Mouse (Mus musculus) midbrain, embryonic 16.5 days (tissue): ENCODE measurements around the gene Zfp839. TPM values are rescaled to one million over a fixed set of nuclear protein-coding genes. Genes with fewer than 3 reads are reported as not detected.

Experiments used
- ATAC-seq: fragments of 200-750 bp; cut with Nextera tagmentation; 2 replicates; pipeline ENCODE4 v1.8.0; 2017; ENCODE audit warnings: moderate TSS enrichment
- H3K27ac ChIP-seq: fragments of 300-500 bp; sonication (generic); 2 replicates; pipeline ENCODE4 v1.5.1; 2014; ENCODE audit warnings: mild to moderate bottlenecking, low read length, mixed read lengths
- H3K27me3 ChIP-seq: fragments of 300-500 bp; sonication (generic); 2 replicates; pipeline ENCODE4 v1.6.1; 2014; ENCODE audit warnings: low read depth, low read length, mixed read lengths; ENCODE audit not compliant: control insufficient read depth, insufficient read depth
- H3K36me3 ChIP-seq: fragments of 300-500 bp; sonication (generic); 2 replicates; pipeline ENCODE4 v1.6.1; 2014; ENCODE audit warnings: mild to moderate bottlenecking, low read length, moderate library complexity, mixed read lengths; ENCODE audit not compliant: control insufficient read depth, insufficient read depth
- H3K4me1 ChIP-seq: fragments of 300-500 bp; sonication (generic); 2 replicates; pipeline ENCODE4 v1.6.1; 2014; ENCODE audit warnings: mild to moderate bottlenecking, low read length, mixed read lengths; ENCODE audit not compliant: control insufficient read depth, insufficient read depth
- H3K4me2 ChIP-seq: fragments of 300-500 bp; sonication (generic); 2 replicates; pipeline ENCODE4 v1.6.1; 2014; ENCODE audit warnings: mild to moderate bottlenecking, low read length, mixed read lengths
- H3K4me3 ChIP-seq: fragments of 300-500 bp; sonication (generic); 2 replicates; pipeline ENCODE4 v1.5.1; 2014; ENCODE audit warnings: low read depth, mild to moderate bottlenecking, low read length, moderate library complexity, mixed read lengths
- H3K9ac ChIP-seq: fragments of 300-500 bp; sonication (generic); 2 replicates; pipeline ENCODE4 v1.6.1; 2014; ENCODE audit warnings: low read depth, low read length, mixed read lengths
- H3K9me3 ChIP-seq: fragments of 300-500 bp; sonication (generic); replicated peaks from 2 replicates; pipeline ENCODE4 v1.6.1; 2014; ENCODE audit warnings: mild to moderate bottlenecking, low read length, mixed read lengths; ENCODE audit not compliant: control insufficient read depth, poor library complexity, severe bottlenecking
- WGBS: fragments of 180-500 bp; shearing (Covaris S2); extraction: QIAGEN DNeasy Blood & Tissue Kit; methylation state at CpG from one replicate; pipeline ENCODE4 v1.1.7; 2014; 5-methylcytosine and 5-hydroxymethylcytosine counted together
- polyA plus RNA-seq: library from polyadenylated mRNA; unstranded; fragments of >200 nt; fragmentation: Nextera tagmentation; extraction: Ambion mirVana; gene quantifications from 2 replicates; pipeline ENCODE4 v1.2.1, GENCODE M21; 2015

The Zfp839 gene
- 3.6 and 4.7 TPM in 2 replicates for polyA plus RNA-seq

DNA sequence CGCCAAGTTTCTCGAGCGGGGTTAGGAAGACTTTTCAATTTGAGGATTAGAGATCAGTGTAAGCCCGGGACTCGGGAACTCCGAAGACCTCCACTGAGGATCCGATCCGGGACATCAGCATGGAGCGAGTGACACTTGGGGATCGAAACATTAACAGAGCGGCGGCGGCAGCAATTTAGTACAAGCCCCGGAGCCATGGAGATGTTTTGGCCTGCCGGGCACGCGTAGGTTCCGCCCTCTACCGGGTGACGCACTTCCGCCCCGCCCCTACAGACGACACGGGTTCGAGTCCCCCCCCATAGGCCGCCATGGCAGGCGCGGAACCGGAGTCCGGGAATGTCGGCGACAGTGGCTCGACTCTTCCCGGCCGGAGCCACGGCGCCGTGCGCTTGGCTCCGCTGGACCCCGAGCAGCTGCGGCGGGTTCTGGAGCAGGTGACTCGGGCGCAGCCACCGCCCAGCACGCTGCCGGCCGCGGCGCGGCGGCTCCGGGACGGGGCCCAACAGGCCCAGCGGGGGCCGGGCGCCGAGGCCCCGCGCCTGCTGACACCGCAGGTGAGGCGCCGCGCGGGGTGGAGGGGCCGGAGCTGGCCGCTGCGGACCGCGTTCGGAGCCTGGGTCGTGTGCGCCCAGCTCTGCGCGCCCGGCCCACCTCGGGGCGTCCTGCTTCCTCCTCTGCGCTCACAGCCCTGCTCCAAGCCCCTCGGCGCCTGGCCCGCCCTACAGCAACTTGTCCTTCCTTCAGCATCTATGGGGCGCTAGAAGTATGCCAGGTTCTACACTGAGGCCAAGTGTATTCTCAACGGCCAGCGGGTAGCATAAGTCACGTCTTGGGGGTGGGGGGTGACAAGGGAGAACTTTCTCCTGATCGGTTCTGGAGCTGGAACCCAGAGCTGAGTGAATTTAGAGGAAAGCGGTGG is at the start of gene Zfp839:
Gene Zfp839 (plus strand): TSS at position 244 of the 919 bp plus-strand sequence.
- peak within 1 kb of the TSS; percentile 86 for H3K4me2 ChIP-seq
- H3K27ac ChIP-seq = peak within 1 kb of the TSS; percentile 69
- H3K36me3 ChIP-seq = no peaks in the 10 kb centered on the region; the same call in 1 of the 2 replicates
- H3K9me3 ChIP-seq = no peaks in the 10 kb centered on the region
- ATAC-seq = peak; percentile 83
- peak within 1 kb of the TSS; percentile 90 for H3K9ac ChIP-seq
- peak within 1 kb of the TSS; percentile 85 for H3K4me3 ChIP-seq
- WGBS = under 1% methylated on average over 78 of the region's 89 CpGs
- peaks cover 15% of the 10 kb centered on the region; the same call in 1 of the 2 replicates for H3K4me1 ChIP-seq
- peaks cover 11% of the 10 kb centered on the region for H3K27me3 ChIP-seq

GRCm38 (mm10) chr12:110801876-110802464 is 48.1 kb upstream of the Zfp839 start:
- Histone ChIP-seq H3K9ac (no peak overlapping the region), H3K27me3 (no peaks in the 10 kb centered on the region), H3K4me1 (peaks cover 2% of the 10 kb centered on the region; the same call in 1 of the 2 replicates), H3K9me3 (no peaks in the 10 kb centered on the region), H3K4me3 (no peak overlapping the region), H3K4me2 (no peak overlapping the region), H3K27ac (no peak overlapping the region), H3K36me3 (no peaks in the 10 kb centered on the region)
- ATAC-seq = no peak
- WGBS = 88% methylated on average over 10 of the region's 10 CpGs

GRCm38 (mm10) chr12:110802674-110803297 is 47.3 kb upstream of the Zfp839 start:
- no peaks in the 10 kb centered on the region for H3K36me3 ChIP-seq
- WGBS = 88% methylated on average over 5 of the region's 5 CpGs
- H3K9me3 ChIP-seq = no peaks in the 10 kb centered on the region
- H3K9ac ChIP-seq = no peak overlapping the region
- peaks cover 2% of the 10 kb centered on the region; the same call in 1 of the 2 replicates for H3K4me1 ChIP-seq
- H3K4me2 ChIP-seq = no peak overlapping the region
- H3K4me3 ChIP-seq = no peak overlapping the region
- ATAC-seq = no peak
- no peaks in the 10 kb centered on the region for H3K27me3 ChIP-seq
- no peak overlapping the region for H3K27ac ChIP-seq

DNA sequence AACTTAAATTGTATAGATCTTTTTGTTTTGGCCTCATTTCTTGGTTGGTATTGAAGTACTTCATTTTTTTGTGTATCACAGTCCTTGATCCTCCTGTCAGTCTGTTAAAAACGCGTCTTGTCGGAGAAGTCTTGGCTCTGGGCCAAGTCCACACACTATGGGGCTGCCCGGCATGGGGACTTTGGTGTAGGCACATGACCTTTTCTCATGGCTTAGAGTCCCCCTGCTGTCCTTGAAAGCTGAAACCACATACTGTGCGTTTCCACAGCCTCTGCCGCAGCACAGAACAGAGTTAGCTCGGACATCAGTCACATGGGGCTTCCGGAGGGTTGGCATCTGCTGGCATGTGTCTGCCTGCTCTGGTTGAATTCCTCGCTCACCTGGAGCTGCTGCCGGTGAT is 45.8 kb upstream of the Zfp839 start:
- Histone ChIP-seq H3K9me3 (no peaks in the 10 kb centered on the region), H3K9ac (no peak overlapping the region), H3K27me3 (no peaks in the 10 kb centered on the region), H3K4me1 (peaks cover 2% of the 10 kb centered on the region; the same call in 1 of the 2 replicates), H3K4me2 (no peak overlapping the region), H3K27ac (no peak overlapping the region), H3K36me3 (no peaks in the 10 kb centered on the region), H3K4me3 (no peak overlapping the region)
- WGBS = 14% methylated on average over 10 of the region's 10 CpGs
- peak; percentile 38; the same call in 1 of the 2 replicates for ATAC-seq

DNA sequence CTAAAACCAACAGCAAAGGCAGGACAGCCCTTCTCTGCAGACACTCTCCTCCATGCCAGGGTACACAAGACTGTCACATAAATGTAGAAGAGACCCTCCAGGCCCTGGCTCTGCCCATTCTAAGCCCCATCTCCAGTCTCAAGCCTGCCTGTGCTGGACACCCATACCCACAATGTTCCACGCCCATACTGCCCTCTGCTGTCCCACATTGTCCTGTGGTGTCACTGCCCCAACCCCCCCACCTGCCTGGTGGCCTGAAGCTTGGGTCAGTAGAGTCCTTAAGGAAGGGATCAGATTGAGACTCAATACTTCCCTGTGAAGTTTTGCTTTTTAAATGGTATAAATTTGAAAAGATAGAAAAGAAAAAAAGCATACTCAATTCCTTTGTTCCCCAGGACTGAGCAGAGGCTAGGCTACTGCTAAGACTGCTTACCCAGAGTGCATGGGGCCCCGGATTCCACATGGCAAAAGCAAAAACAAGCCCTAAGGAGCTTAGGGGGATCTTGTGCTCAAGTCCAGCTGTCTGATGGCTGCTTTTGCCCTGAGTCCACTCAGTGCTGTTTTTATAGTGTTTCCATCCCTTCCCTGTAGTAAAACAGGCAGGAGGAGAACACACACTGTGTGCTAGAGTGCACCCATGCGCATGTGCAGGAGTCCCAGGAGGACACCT is 43.6 kb upstream of the Zfp839 start:
- H3K36me3 ChIP-seq = peaks cover 4% of the 10 kb centered on the region; the same call in 1 of the 2 replicates
- no peak overlapping the region for H3K27ac ChIP-seq
- no peak overlapping the region for H3K4me2 ChIP-seq
- 85% methylated on average over 3 of the region's 3 CpGs for WGBS
- H3K9ac ChIP-seq = no peak overlapping the region
- H3K9me3 ChIP-seq = no peaks in the 10 kb centered on the region
- no peaks in the 10 kb centered on the region for H3K27me3 ChIP-seq
- no peak for ATAC-seq
- H3K4me3 ChIP-seq = no peak overlapping the region
- H3K4me1 ChIP-seq = peaks cover 2% of the 10 kb centered on the region; the same call in 1 of the 2 replicates

- H3K4me2 ChIP-seq = no peak overlapping the region
- no peaks in the 10 kb centered on the region for H3K27me3 ChIP-seq
- peaks cover 12% of the 10 kb centered on the region; the same call in 1 of the 2 replicates for H3K36me3 ChIP-seq
- H3K27ac ChIP-seq = no peak overlapping the region
- peaks cover 2% of the 10 kb centered on the region; the same call in 1 of the 2 replicates for H3K4me1 ChIP-seq
- ATAC-seq = no peak
- WGBS = 15% methylated on average over 10 of the region's 10 CpGs
- H3K4me3 ChIP-seq = no peak overlapping the region
- H3K9me3 ChIP-seq = no peaks in the 10 kb centered on the region
- H3K9ac ChIP-seq = no peak overlapping the region
Observed at GRCm38 (mm10) chr12:110808430-110808829, 41.6 kb upstream of the Zfp839 start.

DNA sequence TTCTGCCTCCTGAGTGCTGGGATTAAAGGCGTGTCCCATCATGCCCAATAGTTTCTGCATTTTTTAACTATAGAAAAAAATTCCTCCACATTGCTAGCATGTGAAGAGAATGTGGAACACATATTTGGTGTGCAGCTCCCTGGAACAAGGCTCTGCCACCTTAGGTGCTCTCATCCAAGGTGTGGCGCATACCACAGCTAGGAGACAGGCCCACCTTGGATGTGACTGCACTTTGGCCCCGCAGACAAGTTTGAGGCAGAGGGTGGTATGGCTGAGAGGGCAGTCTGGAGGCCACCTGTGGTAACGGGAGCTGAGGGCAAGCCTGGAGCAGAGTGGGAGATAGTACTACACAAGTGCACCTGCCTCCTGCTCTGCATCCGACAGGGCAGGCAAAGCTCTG is 41.2 kb upstream of the Zfp839 start:
- Histone ChIP-seq H3K4me2 (no peak overlapping the region), H3K27me3 (no peaks in the 10 kb centered on the region), H3K4me1 (peaks cover 2% of the 10 kb centered on the region; the same call in 1 of the 2 replicates), H3K27ac (0 out of 2 replicates have a peak overlapping the region, but pooled peaks have one; percentile 8), H3K36me3 (peaks cover 12% of the 10 kb centered on the region; the same call in 1 of the 2 replicates), H3K4me3 (no peak overlapping the region), H3K9me3 (no peaks in the 10 kb centered on the region), H3K9ac (no peak overlapping the region)
- WGBS = 78% methylated on average over 5 of the region's 5 CpGs
- no peak for ATAC-seq

- no peak for ATAC-seq
- Histone ChIP-seq H3K4me1 (no peaks in the 10 kb centered on the region), H3K27ac (no peak overlapping the region), H3K4me3 (no peak overlapping the region), H3K36me3 (peaks cover 12% of the 10 kb centered on the region; the same call in 1 of the 2 replicates), H3K27me3 (no peaks in the 10 kb centered on the region), H3K9ac (no peak overlapping the region), H3K9me3 (no peaks in the 10 kb centered on the region), H3K4me2 (no peak overlapping the region)
- 94% methylated on average over 9 of the region's 9 CpGs for WGBS
Observed at GRCm38 (mm10) chr12:110813132-110813531, 36.9 kb upstream of the Zfp839 start.
